8 mouse cellular contexts compared by ENCODE assay signal in the genomic region with DNA sequence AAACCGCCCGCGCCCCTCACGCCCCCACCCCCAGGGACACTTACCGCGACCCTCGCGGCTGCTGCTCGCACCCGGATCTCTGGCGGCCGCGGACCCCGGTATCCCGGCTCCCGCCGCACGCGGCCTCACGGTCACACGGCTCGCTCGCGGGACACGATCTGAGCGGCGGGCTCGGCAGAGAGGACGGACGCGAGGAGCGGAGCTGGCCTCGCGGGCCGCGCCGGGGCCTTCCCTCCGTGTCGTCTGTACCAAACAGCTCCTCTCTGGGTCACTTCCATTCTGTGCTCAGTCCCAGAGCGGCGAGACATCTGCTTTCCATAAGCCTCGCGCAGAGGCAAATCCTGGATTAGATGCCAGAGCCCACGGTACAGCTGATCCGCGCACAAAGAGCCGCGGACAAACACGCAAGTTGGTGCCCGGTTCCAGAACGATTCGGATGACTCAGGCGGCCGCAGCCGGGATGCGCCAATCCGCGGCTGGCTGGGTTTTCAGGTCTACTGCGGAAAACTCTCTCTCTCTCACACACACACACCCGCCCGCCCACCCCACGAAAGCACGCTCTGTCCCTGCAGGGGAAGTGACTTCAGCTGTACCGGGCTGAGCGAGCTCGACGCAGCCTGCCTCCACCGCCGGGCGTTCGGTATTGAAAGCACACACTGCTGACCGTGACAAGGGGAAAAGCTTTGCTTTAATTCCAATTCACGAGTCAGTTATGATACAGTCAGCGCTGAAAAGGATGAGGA. TPM values are rescaled to one million over a fixed set of nuclear protein-coding genes. Genes with fewer than 3 reads are reported as not detected.
DNase-seq lines count a peak whose midpoint lies in the region; ATAC-seq and TF ChIP-seq lines count a peak whose summit lies in the region.

No protein-coding gene starts in this region.

- no peak for TF ChIP-seq CTCF in bone marrow, adult 2 months (IDR thresholded peaks at IDR 0.05; ENCODE audit: control insufficient read depth, insufficient read depth, low read length)
- no peak for TF ChIP-seq CTCF in kidney, postnatal 0 days (IDR thresholded peaks at IDR 0.05; ENCODE audit: low read depth)
- TF ChIP-seq CTCF in liver, adult 2 months (IDR thresholded peaks at IDR 0.05; ENCODE audit: low read depth, low read length), result no peak

- no peaks in the 10 kb centered on the region for H3K9me3 ChIP-seq in heart, embryonic 12.5 days (replicated peaks)
- no peaks in the 10 kb centered on the region for H3K9me3 ChIP-seq in kidney, postnatal 0 days (replicated peaks; ENCODE audit: low read length)

- peak overlapping the region; percentile 45; the same call in 1 of the 2 replicates for H3K27ac ChIP-seq in bone marrow, adult 2 months (ENCODE audit: control insufficient read depth, insufficient read depth, low read depth, low read length, poor library complexity)
- no peak overlapping the region for H3K27ac ChIP-seq in heart, embryonic 12.5 days (ENCODE audit: poor library complexity, severe bottlenecking)
- H3K27ac ChIP-seq in kidney, postnatal 0 days, result peak overlapping the region; percentile 74
- H3K27ac ChIP-seq in liver, adult 2 months (replicated peaks; ENCODE audit: insufficient read depth, low read depth, low read length), result peak overlapping the region; percentile 67

- H3K36me3 ChIP-seq in heart, embryonic 12.5 days, result no peaks in the 10 kb centered on the region
- H3K36me3 ChIP-seq in kidney, postnatal 0 days (ENCODE audit: insufficient read depth, low read length), result no peaks in the 10 kb centered on the region
- no peaks in the 10 kb centered on the region; the same call in 1 of the 2 replicates for H3K36me3 ChIP-seq in liver, adult 2 months (ENCODE audit: control insufficient read depth, insufficient read depth, low read length)
- H3K36me3 ChIP-seq in splenic B cell, adult 2 months (ENCODE audit: control insufficient read depth, insufficient read depth, low read length, poor library complexity, severe bottlenecking), result no peaks in the 10 kb centered on the region

- H3K27me3 ChIP-seq in heart, embryonic 12.5 days (replicated peaks), result peaks cover 37% of the 10 kb centered on the region
- no peaks in the 10 kb centered on the region for H3K27me3 ChIP-seq in kidney, postnatal 0 days (ENCODE audit: insufficient read depth, low read length)
- H3K27me3 ChIP-seq in liver, adult 2 months (ENCODE audit: control insufficient read depth, insufficient read depth, low read length), result no peaks in the 10 kb centered on the region
- no peaks in the 10 kb centered on the region for H3K27me3 ChIP-seq in splenic B cell, adult 2 months (ENCODE audit: control insufficient read depth, insufficient read depth, low read length, poor library complexity, severe bottlenecking)

- H3K79me2 ChIP-seq in liver, adult 2 months (ENCODE audit: control insufficient read depth, insufficient read depth, low read length), result no peaks in the 10 kb centered on the region; the same call in 1 of the 2 replicates

- WGBS in bone marrow, adult 2 months, result under 1% methylated on average over 74 of the region's 74 CpGs
- under 1% methylated on average over 74 of the region's 74 CpGs for whole genome bisulfite sequencing in heart, embryonic 12.5 days
- WGBS in kidney, postnatal 0 days, result under 1% methylated on average over 74 of the region's 74 CpGs
- WGBS in liver, adult 2 months, result 1% methylated on average over 74 of the region's 74 CpGs

- no peak for TF ChIP-seq POLR2A in bone marrow, adult 2 months (IDR thresholded peaks at IDR 0.05; ENCODE audit: borderline replicate concordance, control insufficient read depth, low read depth, low read length)
- 0 out of 2 replicates have a peak, but pooled peaks have one; percentile 14 for TF ChIP-seq POLR2A in liver, adult 2 months (IDR thresholded peaks at IDR 0.05; ENCODE audit: extremely low read depth, insufficient read depth, low read length)

- peak; percentile 56 to 61 for DNase-seq in B cell, adult 2 months
- DNase-seq in kidney, postnatal 0 days (ENCODE audit: low spot score), result peak; percentile 81
- DNase-seq in liver, adult 2 months (ENCODE audit: extremely low read depth, low read depth, low spot score), result no peak
- peak; percentile 70 for DNase-seq in splenic B cell, adult 2 months (ENCODE audit: low read depth, low spot score)

- peak overlapping the region; percentile 90 for H3K9ac ChIP-seq in heart, embryonic 12.5 days
- H3K9ac ChIP-seq in kidney, postnatal 0 days (ENCODE audit: low read depth, low read length), result peak overlapping the region; percentile 87
- H3K9ac ChIP-seq in liver, adult 2 months (ENCODE audit: low read depth, low read length), result peak overlapping the region; percentile 78

- no peaks in the 10 kb centered on the region for H3K4me1 ChIP-seq in bone marrow, adult 2 months (ENCODE audit: control insufficient read depth, insufficient read depth, low read length)
- peaks cover 14% of the 10 kb centered on the region; the same call in 1 of the 2 replicates for H3K4me1 ChIP-seq in heart, embryonic 12.5 days (replicated peaks)
- 0 out of 2 replicates have a peak, but pooled peaks cover 10% of the 10 kb centered on the region for H3K4me1 ChIP-seq in kidney, postnatal 0 days (replicated peaks; ENCODE audit: insufficient read depth, low read length)
- H3K4me1 ChIP-seq in liver, adult 2 months (ENCODE audit: control insufficient read depth, insufficient read depth, low read length), result peaks cover 8% of the 10 kb centered on the region

- ATAC-seq in erythroid progenitor cell, adult 5-6 weeks (replicated peaks; ENCODE audit: low FRiP score, poor library complexity, severe bottlenecking), result peak; percentile 64; the same call in 1 of the 2 replicates
- ATAC-seq in heart, embryonic 12.5 days (ENCODE audit: insufficient number of reproducible peaks, low FRiP score), result peak; percentile 74
- ATAC-seq in kidney, postnatal 0 days (replicated peaks; ENCODE audit: low FRiP score, low read depth), result peak; percentile 67
- peak; percentile 47 for ATAC-seq in monocyte, adult 5-6 weeks (replicated peaks; ENCODE audit: insufficient number of reproducible peaks, low FRiP score, low TSS enrichment, poor library complexity, severe bottlenecking)

- H3K4me3 ChIP-seq in bone marrow, adult 2 months (replicated peaks; ENCODE audit: control insufficient read depth, low read depth, low read length), result peak overlapping the region; percentile 68
- peak overlapping the region; percentile 62 for H3K4me3 ChIP-seq in heart, embryonic 12.5 days
- peak overlapping the region; percentile 73 for H3K4me3 ChIP-seq in kidney, postnatal 0 days (replicated peaks; ENCODE audit: low read depth, low read length)
- H3K4me3 ChIP-seq in liver, adult 2 months (ENCODE audit: insufficient read depth, low read depth, low read length), result peak overlapping the region; percentile 70

- peak overlapping the region; percentile 99 for H3K4me2 ChIP-seq in heart, embryonic 12.5 days
- peak overlapping the region; percentile 100 for H3K4me2 ChIP-seq in kidney, postnatal 0 days (ENCODE audit: low read length)

RNA-seq across cellular contexts. Expression of gene Trim2, which starts 47.2 kb away (rescaled TPM):
- polyA plus RNA-seq in bone marrow, adult 2 months (2011; ENCODE audit: insufficient read depth, insufficient read length, low replicate concordance, missing spikeins), result 2.8 and 10.2 TPM in 2 replicates
- 4.3 and 10.9 TPM in 2 replicates for total RNA-seq in erythroid progenitor cell, adult 5-6 weeks (2015; ENCODE audit: low replicate concordance)
- total RNA-seq in erythroid progenitor cell, adult 5-6 weeks (2017; ENCODE audit: low replicate concordance), result 8.9 and 11.4 TPM in 2 replicates
- polyA plus RNA-seq in heart, embryonic 12.5 days (2016; fragmentation: Nextera tagmentation; extraction: Ambion mirVana), result 9.0 and 10.1 TPM in 2 replicates
- polyA plus RNA-seq in kidney, postnatal 0 days (2015; fragmentation: Nextera tagmentation; extraction: Ambion mirVana), result 23.0 and 24.1 TPM in 2 replicates
- 10.0 and 11.1 TPM in 2 replicates for total RNA-seq in liver, adult 2 months (2014; rRNA removed)
- polyA plus RNA-seq in liver, adult 2 months (2012; rRNA removed), result 26.3 and 27.4 TPM in 2 replicates
- total RNA-seq in monocyte, adult 5-6 weeks (2017), result 0.39 TPM in 1 of 3 replicates, not detected in the others
